Mouse (Mus musculus) midbrain, postnatal 0 days (tissue): ENCODE measurements at regions not wholly inside any gene's neighbourhood (a gene's known extent, or its start where the extent isn't known, plus 50 kb on each side); places are given as distances from the start of the nearest gene placed in this dataset.
A peak's percentile ranks its signal among the peaks of the same experiment; 100 is the strongest.

Experiments used
- ATAC-seq: fragments of 200-750 bp; cut with Nextera tagmentation; 2 replicates; pipeline ENCODE4 v1.8.0; 2017; ENCODE audit warnings: moderate number of reproducible peaks, mild to moderate bottlenecking, moderate TSS enrichment, moderate library complexity; ENCODE audit not compliant: low FRiP score
- DNase-seq: peaks from one replicate; pipeline ENCODE4 v3.0.0-alpha.2; 2015; ENCODE audit warnings: low spot score
- H3K27ac ChIP-seq: fragments of 300-500 bp; sonication (generic); 2 replicates; pipeline ENCODE4 v1.5.1; 2014; ENCODE audit warnings: low read depth, mild to moderate bottlenecking, low read length, mixed read lengths
- H3K27me3 ChIP-seq: fragments of 300-500 bp; sonication (generic); 2 replicates; pipeline ENCODE4 v1.6.1; 2014; ENCODE audit warnings: low read length, control low read depth, mixed read lengths; ENCODE audit not compliant: insufficient read depth
- H3K36me3 ChIP-seq: fragments of 300-500 bp; sonication (generic); 2 replicates; pipeline ENCODE4 v1.6.1; 2014; ENCODE audit warnings: low read length, control low read depth, mixed read lengths; ENCODE audit not compliant: insufficient read depth
- H3K4me1 ChIP-seq: fragments of 300-500 bp; sonication (generic); 2 replicates; pipeline ENCODE4 v1.6.1; 2014; ENCODE audit warnings: mild to moderate bottlenecking, control low read depth, antibody characterized with exemption, low read length, mixed read lengths; ENCODE audit not compliant: insufficient read depth
- H3K4me2 ChIP-seq: fragments of 300-500 bp; sonication (generic); 2 replicates; pipeline ENCODE4 v1.6.1; 2014; ENCODE audit warnings: low read depth, mild to moderate bottlenecking, low read length, mixed read lengths; ENCODE audit not compliant: poor library complexity, severe bottlenecking
- H3K4me3 ChIP-seq: fragments of 300-500 bp; sonication (generic); 2 replicates; pipeline ENCODE4 v1.5.1; 2014; ENCODE audit warnings: low read depth, mild to moderate bottlenecking, low read length, moderate library complexity
- H3K9ac ChIP-seq: fragments of 300-500 bp; sonication (generic); replicated peaks from 2 replicates; pipeline ENCODE4 v1.6.1; 2014; ENCODE audit warnings: mild to moderate bottlenecking, low read length, moderate library complexity, mixed read lengths; ENCODE audit not compliant: poor library complexity, severe bottlenecking
- H3K9me3 ChIP-seq: fragments of 300-500 bp; sonication (generic); 2 replicates; pipeline ENCODE4 v1.6.1; 2016; ENCODE audit warnings: low read length, control low read depth
- CTCF ChIP-seq: IDR thresholded peaks from 2 replicates; pipeline ENCODE4 v1.5.1; 2016; ENCODE audit warnings: antibody characterized with exemption, mild to moderate bottlenecking
- WGBS: fragments of 180-500 bp; shearing (Covaris S2); extraction: QIAGEN DNeasy Blood & Tissue Kit; methylation state at CpG from one replicate; pipeline ENCODE4 v1.1.7; 2014; 5-methylcytosine and 5-hydroxymethylcytosine counted together

- ATAC-seq: no peak
- H3K27ac ChIP-seq: no peak overlapping the region
- H3K4me2 ChIP-seq: no peak overlapping the region
- no peak overlapping the region for H3K9ac ChIP-seq
- H3K9me3 ChIP-seq: no peaks in the 10 kb centered on the region
- H3K4me3 ChIP-seq: no peak overlapping the region
- no peaks in the 10 kb centered on the region for H3K27me3 ChIP-seq
- H3K4me1 ChIP-seq: no peaks in the 10 kb centered on the region
- no peak for DNase-seq
- TF ChIP-seq CTCF: no peak
- no peaks in the 10 kb centered on the region for H3K36me3 ChIP-seq
Observed at GRCm38 (mm10) chrX:161426625-161427024, 139.4 kb downstream of the Gm15262 start.

- no peaks in the 10 kb centered on the region for H3K36me3 ChIP-seq
- 74% methylated on average over 5 of the region's 5 CpGs for WGBS
- H3K27ac ChIP-seq: no peak overlapping the region
- no peak overlapping the region for H3K4me2 ChIP-seq
- H3K9me3 ChIP-seq: no peaks in the 10 kb centered on the region
- ATAC-seq: no peak
- H3K4me3 ChIP-seq: no peak overlapping the region
- no peak overlapping the region for H3K9ac ChIP-seq
- no peak for TF ChIP-seq CTCF
- no peaks in the 10 kb centered on the region for H3K4me1 ChIP-seq
- 0 out of 2 replicates have a peak, but pooled peaks cover 3% of the 10 kb centered on the region for H3K27me3 ChIP-seq
- no peak for DNase-seq
Observed at GRCm38 (mm10) chrX:161428012-161428411, 140.8 kb downstream of the Gm15262 start.

GRCm38 (mm10) chrX:161435348-161435747, 148.1 kb downstream of the Gm15262 start:
- Histone ChIP-seq H3K27me3 (0 out of 2 replicates have a peak, but pooled peaks cover 3% of the 10 kb centered on the region), H3K36me3 (no peaks in the 10 kb centered on the region), H3K27ac (no peak overlapping the region), H3K4me3 (no peak overlapping the region), H3K9ac (no peak overlapping the region), H3K4me1 (no peaks in the 10 kb centered on the region), H3K9me3 (no peaks in the 10 kb centered on the region), H3K4me2 (no peak overlapping the region)
- peak; percentile 61 for DNase-seq
- peak; percentile 35 for TF ChIP-seq CTCF
- ATAC-seq: no peak
- WGBS: 81% methylated on average over 6 of the region's 6 CpGs
